Mouse (Mus musculus): ENCODE results near the gene Phyh. TPM values are rescaled to one million over a fixed set of nuclear protein-coding genes. Genes with fewer than 3 reads are reported as not detected.
A peak's percentile ranks its signal among the peaks of the same experiment; 100 is the strongest.

Phyh gene
- polyA plus RNA-seq, 1 experiment from 2014 or later, result 82.7 TPM

DNA sequence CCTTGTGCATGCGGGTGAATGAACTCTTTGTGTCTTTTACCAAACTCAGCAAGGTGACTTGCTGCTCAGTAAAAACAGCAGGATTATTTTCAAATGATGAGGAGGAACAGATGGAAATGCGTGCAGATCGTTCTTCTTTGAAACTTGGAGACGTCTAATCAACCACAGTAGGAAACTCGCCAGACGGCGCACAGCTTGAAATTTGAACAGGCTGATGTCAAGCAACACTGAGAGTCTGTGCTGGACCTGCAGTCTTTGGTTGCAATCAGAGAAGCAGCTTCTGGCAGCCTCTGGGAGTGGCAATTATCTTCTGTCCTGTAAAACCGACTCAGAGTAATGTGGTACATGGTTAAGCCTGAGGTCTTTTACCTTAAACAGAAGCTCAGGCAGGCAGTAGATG lies 59.3 kb downstream of the Phyh start:
- no peak overlapping the region for H3K9ac ChIP-seq
- H3K4me2 ChIP-seq, result no peak overlapping the region
- no peak overlapping the region for H3K4me3 ChIP-seq
- no peaks in the 10 kb centered on the region for H3K27me3 ChIP-seq
- peak overlapping the region; percentile 20; the same call in 1 of the 2 replicates for H3K27ac ChIP-seq (replicated peaks)
- 0 out of 2 replicates have a peak, but pooled peaks cover 3% of the 10 kb centered on the region for H3K4me1 ChIP-seq (replicated peaks)
- H3K36me3 ChIP-seq, result no peaks in the 10 kb centered on the region
- 32% methylated on average over 8 of the region's 8 CpGs for WGBS
- ATAC-seq (ENCODE audit: low FRiP score, low read depth), result peak; percentile 61; the same call in 1 of the 2 replicates
- no peaks in the 10 kb centered on the region for H3K9me3 ChIP-seq

- H3K4me3 ChIP-seq, result no peak overlapping the region
- no peak for ATAC-seq (ENCODE audit: low FRiP score, low read depth)
- 34% methylated on average over 5 of the region's 5 CpGs for WGBS
- H3K4me2 ChIP-seq, result no peak overlapping the region
- H3K4me1 ChIP-seq (replicated peaks), result 0 out of 2 replicates have a peak, but pooled peaks cover under 1% of the 10 kb centered on the region
- no peaks in the 10 kb centered on the region for H3K27me3 ChIP-seq
- no peak overlapping the region for H3K9ac ChIP-seq
- no peaks in the 10 kb centered on the region for H3K36me3 ChIP-seq
- no peaks in the 10 kb centered on the region for H3K9me3 ChIP-seq
- H3K27ac ChIP-seq (replicated peaks), result no peak overlapping the region
These were observed 65.2 kb downstream of the Phyh start for GRCm38 (mm10) chr2:4983987-4984386.

DNA sequence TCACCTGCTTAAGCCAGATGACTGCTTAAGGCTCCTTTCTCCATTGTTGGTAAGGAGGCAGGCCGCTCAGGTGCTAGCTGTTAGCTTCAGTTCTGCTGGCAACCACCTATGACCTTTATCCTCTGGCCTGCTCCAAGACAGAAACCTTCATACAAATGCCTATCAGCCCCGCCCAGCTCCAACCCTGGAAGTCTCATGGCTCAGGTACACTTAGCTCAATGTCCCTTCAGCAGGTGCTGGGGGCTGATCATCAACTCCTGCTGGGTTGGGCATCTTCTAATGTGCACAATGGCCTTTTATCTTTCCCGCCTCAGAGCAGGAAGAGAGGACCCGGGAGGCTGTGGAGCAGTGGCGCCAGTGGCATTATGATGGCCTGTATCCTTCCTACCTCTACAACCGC lies 66.2 kb downstream of the Phyh start:
- no peak overlapping the region for H3K27ac ChIP-seq (replicated peaks)
- no peaks in the 10 kb centered on the region for H3K4me1 ChIP-seq (replicated peaks)
- ATAC-seq (ENCODE audit: low FRiP score, low read depth), result no peak
- H3K9me3 ChIP-seq, result no peaks in the 10 kb centered on the region
- no peak overlapping the region for H3K4me2 ChIP-seq
- WGBS, result 86% methylated on average over 6 of the region's 6 CpGs
- H3K36me3 ChIP-seq, result no peaks in the 10 kb centered on the region
- no peaks in the 10 kb centered on the region for H3K27me3 ChIP-seq
- H3K9ac ChIP-seq, result no peak overlapping the region
- H3K4me3 ChIP-seq, result no peak overlapping the region

DNA sequence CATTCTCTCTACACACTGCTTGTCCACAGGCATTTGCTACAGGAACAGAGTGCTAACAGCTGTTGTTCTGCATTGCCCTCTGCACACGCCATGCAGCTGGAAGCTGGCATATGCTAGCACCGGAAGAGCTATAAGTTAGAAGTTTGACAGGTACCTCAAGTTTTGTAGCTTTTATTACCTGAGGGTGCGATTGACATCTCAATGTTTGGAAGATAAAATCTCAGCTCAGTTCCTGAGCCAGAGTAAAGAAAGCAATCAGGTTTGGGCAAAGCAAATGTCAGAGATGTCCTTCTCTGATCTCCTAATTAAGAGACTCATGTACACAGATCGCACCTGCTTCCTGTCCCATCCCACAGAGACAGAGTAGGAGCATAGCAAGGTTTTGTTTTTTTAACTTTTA lies 68.0 kb downstream of the Phyh start:
- H3K4me3 ChIP-seq, result no peak overlapping the region
- no peaks in the 10 kb centered on the region for H3K9me3 ChIP-seq
- H3K4me1 ChIP-seq (replicated peaks), result no peaks in the 10 kb centered on the region
- 90% methylated on average over 4 of the region's 4 CpGs for WGBS
- H3K36me3 ChIP-seq, result no peaks in the 10 kb centered on the region
- no peak overlapping the region for H3K27ac ChIP-seq (replicated peaks)
- ATAC-seq (ENCODE audit: low FRiP score, low read depth), result no peak
- no peaks in the 10 kb centered on the region for H3K27me3 ChIP-seq
- H3K4me2 ChIP-seq, result no peak overlapping the region
- H3K9ac ChIP-seq, result no peak overlapping the region

GRCm38 (mm10) chr2:4987388-4988180 lies 68.8 kb downstream of the Phyh start:
- no peaks in the 10 kb centered on the region for H3K36me3 ChIP-seq
- no peak overlapping the region for H3K27ac ChIP-seq (replicated peaks)
- H3K4me1 ChIP-seq (replicated peaks), result no peaks in the 10 kb centered on the region
- 84% methylated on average over 8 of the region's 8 CpGs for WGBS
- H3K27me3 ChIP-seq, result no peaks in the 10 kb centered on the region
- no peak overlapping the region for H3K9ac ChIP-seq
- no peaks in the 10 kb centered on the region for H3K9me3 ChIP-seq
- no peak for ATAC-seq (ENCODE audit: low FRiP score, low read depth)
- H3K4me3 ChIP-seq, result no peak overlapping the region
- H3K4me2 ChIP-seq, result no peak overlapping the region

Other genes with a start within 250 kb of the Phyh start
- 6.1 and 6.6 TPM in 2 replicates for gene Bend7, start 201.2 kb upstream of the Phyh start, polyA plus RNA-seq (2015; fragmentation: Nextera tagmentation; extraction: Ambion mirVana)
- gene Sephs1, start 37.5 kb upstream of the Phyh start, polyA plus RNA-seq (2015; fragmentation: Nextera tagmentation; extraction: Ambion mirVana), result 56.6 and 57.1 TPM in 2 replicates
- 1.7 and 2.3 TPM in 2 replicates for gene Ucma, start 57.1 kb downstream of the Phyh start, polyA plus RNA-seq (2015; fragmentation: Nextera tagmentation; extraction: Ambion mirVana)
- gene Mcm10, start 93.8 kb downstream of the Phyh start, polyA plus RNA-seq (2015; fragmentation: Nextera tagmentation; extraction: Ambion mirVana), result 5.8 and 5.9 TPM in 2 replicates
- 22.9 and 23.0 TPM in 2 replicates for gene Optn, start 145.0 kb downstream of the Phyh start, polyA plus RNA-seq (2015; fragmentation: Nextera tagmentation; extraction: Ambion mirVana)
- gene Ccdc3, start 218.8 kb downstream of the Phyh start, polyA plus RNA-seq (2015; fragmentation: Nextera tagmentation; extraction: Ambion mirVana), result 10.1 and 15.2 TPM in 2 replicates